Mouse (Mus musculus): Measurements from ENCODE around the gene Hes2. TPM values are rescaled to one million over a fixed set of nuclear protein-coding genes. Genes with fewer than 3 reads are reported as not detected.

The Hes2 gene
- polyA plus RNA-seq (2017; shearing (Covaris generic)), result not detected

GRCm38 (mm10) chr4:152158585-152159284, at the start of gene Hes2:
Gene Hes2, plus strand, starts transcription at chr4:152158867.

GRCm38 (mm10) chr4:152115921-152116612, 42.6 kb upstream of the Hes2 start, which contains the start of gene Tnfrsf25:
Gene Tnfrsf25, plus strand, starts transcription at chr4:152115934.

GRCm38 (mm10) chr4:152151966-152152544, 6.6 kb upstream of the Hes2 start, which contains the start of gene Espn:
Gene Espn, minus strand, starts transcription at chr4:152152371.

GRCm38 (mm10) chr4:152177537-152178343, 19.1 kb downstream of the Hes2 start, which contains the start of gene Acot7:
Gene Acot7, plus strand, starts transcription at chr4:152178134.

Other genes with a start within 250 kb of the Hes2 start
- gene Dnajc11, start 225.2 kb upstream of the Hes2 start, polyA plus RNA-seq (2017; shearing (Covaris generic)), result 34.3 TPM
- 85.0 TPM for gene Thap3, start 169.9 kb upstream of the Hes2 start, polyA plus RNA-seq (2017; shearing (Covaris generic))
- 51.7 TPM for gene Phf13, start 162.6 kb upstream of the Hes2 start, polyA plus RNA-seq (2017; shearing (Covaris generic))
- gene Klhl21, start 150.1 kb upstream of the Hes2 start, polyA plus RNA-seq (2017; shearing (Covaris generic)), result 37.8 TPM
- 23.0 TPM for gene Zbtb48, start 131.2 kb upstream of the Hes2 start, polyA plus RNA-seq (2017; shearing (Covaris generic))
- not detected for gene Tas1r1, start 120.3 kb upstream of the Hes2 start, polyA plus RNA-seq (2017; shearing (Covaris generic))
- gene Nol9, start 119.5 kb upstream of the Hes2 start, polyA plus RNA-seq (2017; shearing (Covaris generic)), result 40.1 TPM
- gene Plekhg5, start 86.4 kb upstream of the Hes2 start, polyA plus RNA-seq (2017; shearing (Covaris generic)), result 5.4 TPM
- gene Tnfrsf25, start 42.9 kb upstream of the Hes2 start, polyA plus RNA-seq (2017; shearing (Covaris generic)), result 177 TPM
- gene Espn, start 6.5 kb upstream of the Hes2 start, polyA plus RNA-seq (2017; shearing (Covaris generic)), result 38.1 TPM
- gene Acot7, start 19.3 kb downstream of the Hes2 start, polyA plus RNA-seq (2017; shearing (Covaris generic)), result 88.1 TPM
- gene Gpr153, start 115.4 kb downstream of the Hes2 start, polyA plus RNA-seq (2017; shearing (Covaris generic)), result 0.20 TPM
- gene Hes3, start 132.8 kb downstream of the Hes2 start, polyA plus RNA-seq (2017; shearing (Covaris generic)), result not detected
- 20.6 TPM for gene Icmt, start 138.4 kb downstream of the Hes2 start, polyA plus RNA-seq (2017; shearing (Covaris generic))
- not detected for gene Rnf207, start 160.1 kb downstream of the Hes2 start, polyA plus RNA-seq (2017; shearing (Covaris generic))
- gene Rpl22, start 166.9 kb downstream of the Hes2 start, polyA plus RNA-seq (2017; shearing (Covaris generic)), result 461 TPM
- gene Chd5, start 179.8 kb downstream of the Hes2 start, polyA plus RNA-seq (2017; shearing (Covaris generic)), result not detected

Data from effector memory CD4-positive, alpha-beta T cell, adult 5 months (primary cell).